23 mouse cellular contexts compared by ENCODE assay signal in genomic region chr8:91599349-91599837, GRCm38 (mm10).
DNase-seq lines count a peak whose midpoint lies in the region; ATAC-seq lines count a peak whose summit lies in the region.
"Had no signal": no experiment of that assay in that cellular context is flagged by ENCODE, and none has a peak within 500 bp of the region (broad histone marks: within the 10 kb centered on the region; RNA-seq: fewer than 3 reads in every experiment).

No protein-coding gene starts in this region.

- H3K4me2 ChIP-seq in hindbrain, embryonic 13.5 days = no peak overlapping the region
- no peak overlapping the region for H3K4me2 ChIP-seq in kidney, embryonic 15.5 days
- H3K4me2 ChIP-seq: intestine, embryonic 15.5 days; liver, embryonic 15.5 days; lung, embryonic 15.5 days; midbrain, embryonic 15.5 days had no signal

- H3K9me3 ChIP-seq in hindbrain, embryonic 10.5 days = no peaks in the 10 kb centered on the region
- no peaks in the 10 kb centered on the region for H3K9me3 ChIP-seq in hindbrain, embryonic 13.5 days
- no peaks in the 10 kb centered on the region for H3K9me3 ChIP-seq in kidney, embryonic 15.5 days (replicated peaks)
- H3K9me3 ChIP-seq: intestine, embryonic 15.5 days; liver, embryonic 15.5 days; lung, embryonic 15.5 days; midbrain, embryonic 15.5 days had no signal

- 0 out of 2 replicates have a peak, but pooled peaks cover 5% of the 10 kb centered on the region for H3K27me3 ChIP-seq in hindbrain, embryonic 10.5 days (ENCODE audit: insufficient read depth, poor library complexity, severe bottlenecking)
- H3K27me3 ChIP-seq in hindbrain, embryonic 13.5 days = peaks cover 13% of the 10 kb centered on the region; the same call in 1 of the 2 replicates
- no peaks in the 10 kb centered on the region for H3K27me3 ChIP-seq in kidney, embryonic 15.5 days
- H3K27me3 ChIP-seq: CH12.LX; intestine, embryonic 15.5 days; liver, embryonic 15.5 days; lung, embryonic 15.5 days; megakaryocyte, embryonic 14.5 days; midbrain, embryonic 15.5 days had no signal

- H3K9ac ChIP-seq in hindbrain, embryonic 13.5 days = no peak overlapping the region
- H3K9ac ChIP-seq in kidney, embryonic 15.5 days = no peak overlapping the region
- H3K9ac ChIP-seq: intestine, embryonic 15.5 days; liver, embryonic 15.5 days; lung, embryonic 15.5 days; midbrain, embryonic 15.5 days had no signal

- DNase-seq in hindbrain, embryonic 10.5 days (ENCODE audit: low spot score) = no peak
- peak; percentile 14 to 24 for DNase-seq in kidney, postnatal 36 days
- DNase-seq in R1 (ENCODE audit: low read depth, low spot score) = peak; percentile 66
- peak; percentile 87 for DNase-seq in retina, postnatal 1 day
- DNase-seq in gastrocnemius, adult 8-10 months (ENCODE audit: low spot score in 2 of 2) = no peak
- DNase-seq: B cell, adult 2 months; cerebellum, adult 8-10 months; gastrocnemius, postnatal 36 days; heart, adult 2 months; heart, postnatal 4 days; lung, postnatal 36 days; thymus, adult 18-20 months; thymus, postnatal 36 days had no signal

- no peak for ATAC-seq in hindbrain, embryonic 13.5 days (ENCODE audit: low FRiP score)
- no peak for ATAC-seq in kidney, embryonic 15.5 days (replicated peaks; ENCODE audit: low FRiP score)
- ATAC-seq: hindbrain, embryonic 16.5 days; intestine, embryonic 15.5 days; midbrain, embryonic 15.5 days had no signal

- H3K36me3 ChIP-seq in hindbrain, embryonic 10.5 days = no peaks in the 10 kb centered on the region
- H3K36me3 ChIP-seq in hindbrain, embryonic 13.5 days = no peaks in the 10 kb centered on the region
- no peaks in the 10 kb centered on the region for H3K36me3 ChIP-seq in kidney, embryonic 15.5 days
- H3K36me3 ChIP-seq: intestine, embryonic 15.5 days; liver, embryonic 15.5 days; lung, embryonic 15.5 days; midbrain, embryonic 15.5 days had no signal

- peaks cover 20% of the 10 kb centered on the region for H3K4me1 ChIP-seq in hindbrain, embryonic 10.5 days (replicated peaks)
- peaks cover 14% of the 10 kb centered on the region for H3K4me1 ChIP-seq in hindbrain, embryonic 13.5 days (replicated peaks)
- peaks cover 7% of the 10 kb centered on the region for H3K4me1 ChIP-seq in kidney, embryonic 15.5 days
- H3K4me1 ChIP-seq: intestine, embryonic 15.5 days; liver, embryonic 15.5 days; midbrain, embryonic 15.5 days had no signal

- H3K27ac ChIP-seq in hindbrain, embryonic 10.5 days = 0 out of 2 replicates have a peak overlapping the region, but pooled peaks have one; percentile 1
- H3K27ac ChIP-seq in hindbrain, embryonic 13.5 days = no peak overlapping the region
- H3K27ac ChIP-seq in kidney, embryonic 15.5 days = no peak overlapping the region
- H3K27ac ChIP-seq: heart, adult 2 months; intestine, embryonic 15.5 days; left cerebral cortex, adult 2 months; liver, embryonic 15.5 days; lung, embryonic 15.5 days; midbrain, embryonic 15.5 days had no signal

- 52% methylated on average over 14 of the region's 14 CpGs for WGBS in hindbrain, embryonic 10.5 days
- WGBS in hindbrain, embryonic 13.5 days = 40% methylated on average over 14 of the region's 14 CpGs
- WGBS in kidney, embryonic 15.5 days = 41% methylated on average over 14 of the region's 14 CpGs

- no peak overlapping the region for H3K4me3 ChIP-seq in hindbrain, embryonic 10.5 days
- H3K4me3 ChIP-seq in hindbrain, embryonic 13.5 days = no peak overlapping the region
- no peak overlapping the region for H3K4me3 ChIP-seq in kidney, embryonic 15.5 days (replicated peaks)
- H3K4me3 ChIP-seq: heart, adult 2 months; intestine, embryonic 15.5 days; left cerebral cortex, adult 2 months; liver, embryonic 15.5 days; lung, embryonic 15.5 days; megakaryocyte, embryonic 14.5 days; midbrain, embryonic 15.5 days had no signal

Comparison
In these comparisons a context has a peak if more than half of its experiments do, and no peak if none do; other contexts are left out.
1. DNase-seq: peak in kidney, postnatal 36 days (2 of 2), R1 (single experiment) and retina, postnatal 1 day (single experiment); none in hindbrain, embryonic 10.5 days (single experiment) and gastrocnemius, adult 8-10 months (0 of 2).